Mouse (Mus musculus): ENCODE results near the gene Fam13a.

Fam13a gene

GRCm38 (mm10) chr6:59024164-59024724 is at the start of gene Fam13a:
Gene Fam13a, minus strand, starts transcription at chr6:59024549.
- DNase-seq: peak; percentile 79 to 90

GRCm38 (mm10) chr6:59072096-59073060 is 48.0 kb upstream of the Fam13a start:
- DNase-seq: peak in 1 of 2 experiments; percentile 44

GRCm38 (mm10) chr6:59071691-59072090 is 47.3 kb upstream of the Fam13a start:
- DNase-seq: no peak

- DNase-seq: no peak
Measured at GRCm38 (mm10) chr6:59068187-59068586, 43.8 kb upstream of the Fam13a start.

GRCm38 (mm10) chr6:59064440-59064839 is 40.1 kb upstream of the Fam13a start:
- no peak for DNase-seq

GRCm38 (mm10) chr6:59053232-59053631 is 28.9 kb upstream of the Fam13a start:
- no peak for DNase-seq

GRCm38 (mm10) chr6:59039719-59040118 is 15.4 kb upstream of the Fam13a start:
- no peak for DNase-seq

GRCm38 (mm10) chr6:59032748-59033147 is 8.4 kb upstream of the Fam13a start:
- DNase-seq: no peak

- peak; percentile 23 to 47 for DNase-seq
Measured at GRCm38 (mm10) chr6:59031539-59031938, 7.2 kb upstream of the Fam13a start.

- no peak for DNase-seq
Measured at GRCm38 (mm10) chr6:59030667-59031066, 6.3 kb upstream of the Fam13a start.

GRCm38 (mm10) chr6:59030037-59030436 is 5.7 kb upstream of the Fam13a start:
- DNase-seq: no peak

GRCm38 (mm10) chr6:59028871-59029270 is 4.5 kb upstream of the Fam13a start:
- no peak for DNase-seq

- DNase-seq: no peak
Measured at GRCm38 (mm10) chr6:59024806-59025205, 457 bp upstream of the Fam13a start.

GRCm38 (mm10) chr6:59023455-59024163 is 740 bp downstream of the Fam13a start:
- no peak for DNase-seq

GRCm38 (mm10) chr6:59022621-59023020 is 1.7 kb downstream of the Fam13a start:
- DNase-seq: no peak

GRCm38 (mm10) chr6:59020346-59020745 is 4.0 kb downstream of the Fam13a start:
- DNase-seq: peak; percentile 50 to 70

- no peak for DNase-seq
Measured at GRCm38 (mm10) chr6:59019847-59020246, 4.5 kb downstream of the Fam13a start.

- DNase-seq: no peak
Measured at GRCm38 (mm10) chr6:59016336-59016832, 8.0 kb downstream of the Fam13a start.

GRCm38 (mm10) chr6:59014760-59015159 is 9.6 kb downstream of the Fam13a start:
- DNase-seq: no peak

- peak; percentile 14 to 32 for DNase-seq
Measured at GRCm38 (mm10) chr6:59014088-59014759, 10.1 kb downstream of the Fam13a start.

GRCm38 (mm10) chr6:59010792-59011191 is 13.6 kb downstream of the Fam13a start:
- no peak for DNase-seq

GRCm38 (mm10) chr6:59004630-59005029 is 19.7 kb downstream of the Fam13a start:
- DNase-seq: no peak

- DNase-seq: no peak
Measured at GRCm38 (mm10) chr6:58999044-58999453, 25.3 kb downstream of the Fam13a start.
